Mouse (Mus musculus): ENCODE data around the gene Hnrnpl. TPM values are rescaled to one million over a fixed set of nuclear protein-coding genes. Genes with fewer than 3 reads are reported as not detected.

Hnrnpl gene
- 100 to 1,000 TPM; 131 to 143 TPM for total RNA-seq (2021)
- long read RNA-seq, experiment 1, transcript Hnrnpl-201 (13 exons, 2,142 nt), result major isoform, 41 of 71 reads
- long read RNA-seq, experiment 1, transcript Hnrnpl-209 (12 exons, 2,180 nt), result minor isoform, 9 of 71 reads
- long read RNA-seq, experiment 1, partial matches to known transcripts, result 9 of 71 reads
- long read RNA-seq, experiment 1, other reads (novel, unspliced or antisense), result 12 of 71 reads
- long read RNA-seq, experiment 2, transcript Hnrnpl-201 (13 exons, 2,142 nt), result major isoform, 20 of 57 reads
- long read RNA-seq, experiment 2, transcript Hnrnpl-209 (12 exons, 2,180 nt), result minor isoform, 8 of 57 reads
- long read RNA-seq, experiment 2, partial matches to known transcripts, result 21 of 57 reads
- long read RNA-seq, experiment 2, other reads (novel, unspliced or antisense), result 5 of 57 reads

DNA sequence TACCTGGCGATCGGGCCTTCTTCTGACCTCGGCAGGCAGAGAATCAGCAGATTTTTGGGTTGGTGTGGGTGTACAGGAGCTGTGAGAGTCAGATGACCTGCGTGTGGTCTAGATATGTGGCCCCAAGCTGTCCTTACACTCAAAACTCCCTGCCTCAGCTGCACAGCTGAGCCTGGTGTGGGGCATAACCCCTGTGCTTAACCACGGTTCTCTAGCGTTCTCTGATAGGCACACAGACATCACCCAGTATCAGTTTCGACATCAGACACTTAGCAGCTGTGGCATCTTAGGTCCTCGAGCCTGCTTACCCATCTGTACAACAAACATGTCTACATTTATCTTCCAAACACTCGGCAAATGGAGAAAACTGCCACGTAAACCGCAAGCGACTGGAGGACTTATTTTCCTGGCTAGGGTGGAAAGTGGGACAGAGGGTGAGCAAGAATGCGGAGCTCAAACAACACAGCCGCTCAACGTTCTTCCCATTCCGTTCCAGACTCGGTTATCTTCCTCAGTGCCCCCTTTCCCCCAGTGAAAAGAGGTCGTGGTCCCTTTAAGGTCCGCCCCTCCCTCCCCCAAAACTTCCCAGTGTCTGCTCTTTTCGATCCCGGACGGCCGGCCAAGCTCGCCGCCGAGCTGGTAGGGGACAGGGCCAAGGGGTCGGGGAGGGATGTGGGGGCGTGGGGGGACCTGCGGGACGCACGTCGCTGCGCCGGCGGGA is at the start of gene Hnrnpl:
TSS of gene Hnrnpl (plus strand) at position 321 of the 721 bp plus-strand sequence.
- DNase-seq, result peak; percentile 59
- TF ChIP-seq CTCF (IDR thresholded peaks at IDR 0.05), result no peak
- Histone ChIP-seq H3K27ac (peak within 1 kb of the TSS; percentile 100), H3K4me3 (peak within 1 kb of the TSS; percentile 87)
- intact Hi-C loops (cut with DNase I), result loop anchor here (5.0 kb wide), 1 partner anchor 164 kb away; no protein-coding TSS in a partner anchor

DNA sequence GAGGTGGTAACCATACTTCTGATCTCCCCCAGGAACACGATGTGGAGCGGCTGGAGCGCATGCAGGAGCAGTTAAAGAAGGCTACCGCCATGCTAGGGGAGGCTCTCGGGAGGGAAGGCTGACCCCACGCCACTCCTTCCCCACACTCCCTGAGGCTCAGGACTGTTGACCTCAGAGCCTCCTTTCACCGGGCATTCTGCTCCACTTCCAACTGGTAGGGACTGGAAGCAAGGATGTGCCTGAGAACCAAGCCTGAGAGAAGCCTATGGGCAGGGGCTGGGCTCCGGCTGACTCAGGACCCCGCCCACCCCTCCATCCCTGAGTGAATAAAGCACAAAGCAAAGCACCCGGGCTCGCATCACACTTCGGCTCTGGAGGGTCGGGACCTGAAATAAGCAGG is 49.7 kb upstream of the Hnrnpl start:
- H3K4me3 ChIP-seq, result no peak overlapping the region
- intact Hi-C loops (cut with DNase I), result no loop called here
- no peak for TF ChIP-seq CTCF (IDR thresholded peaks at IDR 0.05)
- no peak for DNase-seq
- no peak overlapping the region for H3K27ac ChIP-seq

DNA sequence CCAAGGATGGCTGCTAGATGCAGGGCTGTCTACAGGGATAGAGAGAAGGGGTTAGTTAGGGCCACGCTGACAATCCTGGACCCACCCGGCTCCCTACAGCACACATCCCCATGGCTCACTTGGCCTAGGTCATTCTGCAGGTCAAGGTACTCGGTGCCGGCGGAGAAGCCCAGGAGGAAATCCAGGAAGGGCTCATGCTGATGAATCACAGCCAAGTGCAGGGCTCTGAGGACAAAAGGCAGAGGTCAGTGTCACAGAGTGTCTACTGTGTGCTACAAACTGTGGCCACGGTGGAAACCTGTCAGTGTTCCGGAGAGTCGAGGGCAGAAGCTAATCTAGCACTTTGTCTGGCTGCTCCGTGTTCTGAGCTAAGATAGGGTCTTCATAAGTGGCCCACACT is 46.4 kb upstream of the Hnrnpl start:
- Histone ChIP-seq H3K4me3 (no peak overlapping the region), H3K27ac (no peak overlapping the region)
- intact Hi-C loops (cut with DNase I), result loop anchor here (2.0 to 10.0 kb wide), 2 partner anchors 17 to 413 kb away; partner anchors contain the start of genes Ggn and Spred3
- DNase-seq, result no peak
- no peak for TF ChIP-seq CTCF (IDR thresholded peaks at IDR 0.05)

DNA sequence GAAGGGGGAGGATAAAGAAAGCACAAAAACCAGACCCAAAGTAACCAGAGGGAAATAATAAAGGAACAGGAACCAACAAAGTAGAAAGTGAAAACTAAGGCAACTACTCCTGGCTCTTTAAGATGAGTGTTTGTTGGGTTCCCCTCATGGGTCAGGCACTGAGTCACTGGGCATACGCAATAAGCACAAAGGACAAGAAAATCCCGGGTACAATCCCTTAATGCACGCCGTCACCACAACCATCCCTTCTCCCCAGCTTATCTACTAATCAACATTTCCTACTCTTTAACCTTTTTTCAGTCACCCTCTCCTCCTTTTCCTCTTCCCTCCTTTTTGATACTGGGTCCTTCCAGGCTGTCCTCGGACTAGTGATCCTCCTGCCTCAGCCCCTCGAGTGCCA is 43.1 kb upstream of the Hnrnpl start:
- no peak for DNase-seq
- peak overlapping the region; percentile 97 for H3K27ac ChIP-seq
- peak overlapping the region; percentile 91 for H3K4me3 ChIP-seq
- TF ChIP-seq CTCF (IDR thresholded peaks at IDR 0.05), result no peak
- intact Hi-C loops (cut with DNase I), result loop anchor here (10.0 kb wide), 1 partner anchor 410 kb away; the partner anchor contains the start of genes Ggn and Spred3

DNA sequence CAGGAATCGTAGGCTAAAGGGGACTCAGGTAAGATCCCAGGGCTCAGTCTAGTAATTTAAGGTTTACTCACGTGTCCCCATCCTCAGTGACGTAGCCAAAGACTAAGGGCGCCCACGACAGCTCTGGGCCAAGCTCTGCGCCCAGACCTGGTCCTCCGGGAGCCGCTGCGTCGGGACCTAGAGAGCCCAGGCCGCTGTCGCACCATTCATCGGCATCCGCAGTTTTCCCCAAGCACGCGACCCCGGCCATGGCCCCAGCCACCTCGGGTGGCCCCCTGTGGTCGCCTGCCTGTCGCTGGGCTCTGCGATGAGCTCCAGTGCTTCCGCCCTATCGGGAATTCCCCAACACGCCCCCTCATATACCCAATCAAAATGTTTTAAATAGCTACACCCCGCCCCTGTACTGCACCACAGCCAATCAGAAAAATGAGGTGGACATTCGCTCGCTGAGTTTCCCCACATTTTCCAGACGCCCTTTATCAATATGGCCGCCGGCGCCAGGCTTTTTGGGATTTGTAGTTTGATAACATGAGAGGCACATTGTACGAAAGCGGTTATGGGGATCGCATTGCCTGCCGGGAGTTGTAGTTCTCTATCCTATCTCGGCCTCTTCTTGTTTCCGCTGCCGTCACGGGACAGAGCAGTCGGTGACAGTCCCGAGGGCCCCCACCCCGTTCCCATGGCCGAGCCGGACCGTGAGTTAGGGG is 42.0 kb upstream of the Hnrnpl start, which contains the start of gene Sirt2:
TSS of gene Sirt2 (plus strand) at position 563 of the 707 bp plus-strand sequence.
- H3K27ac ChIP-seq, result peak within 1 kb of the TSS; percentile 97
- H3K4me3 ChIP-seq, result peak within 1 kb of the TSS; percentile 91
- TF ChIP-seq CTCF (IDR thresholded peaks at IDR 0.05), result peak; percentile 26; the same call in 1 of the 2 replicates
- peak; percentile 97 for DNase-seq
- intact Hi-C loops (cut with DNase I), result loop anchor here (10.0 kb wide), 1 partner anchor 408 kb away; the partner anchor contains the start of genes Ggn and Spred3

DNA sequence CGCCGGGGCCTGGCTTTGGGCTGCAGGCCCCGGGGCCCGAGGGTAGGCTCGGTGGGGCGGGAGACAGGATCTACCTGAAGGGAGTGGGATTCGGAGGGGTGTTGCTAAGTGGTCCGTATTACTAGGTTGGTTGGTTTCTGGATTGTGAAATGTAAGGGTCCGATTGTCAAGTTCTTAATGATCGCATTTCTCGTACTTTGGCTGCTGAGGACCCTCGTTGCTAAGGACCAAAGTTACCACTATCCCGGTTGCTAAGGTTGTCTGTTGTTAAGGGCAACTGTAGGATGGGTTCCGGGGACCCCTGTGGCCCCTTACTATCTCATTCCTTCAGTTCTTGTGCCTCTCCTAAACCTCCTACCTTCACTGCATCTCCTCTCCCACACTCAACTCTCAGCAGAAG is 41.4 kb upstream of the Hnrnpl start:
- DNase-seq, result no peak
- H3K27ac ChIP-seq, result peak overlapping the region; percentile 97
- no peak for TF ChIP-seq CTCF (IDR thresholded peaks at IDR 0.05)
- peak overlapping the region; percentile 91 for H3K4me3 ChIP-seq
- intact Hi-C loops (cut with DNase I), result loop anchor here (10.0 kb wide), 1 partner anchor 408 kb away; the partner anchor contains the start of genes Ggn and Spred3

DNA sequence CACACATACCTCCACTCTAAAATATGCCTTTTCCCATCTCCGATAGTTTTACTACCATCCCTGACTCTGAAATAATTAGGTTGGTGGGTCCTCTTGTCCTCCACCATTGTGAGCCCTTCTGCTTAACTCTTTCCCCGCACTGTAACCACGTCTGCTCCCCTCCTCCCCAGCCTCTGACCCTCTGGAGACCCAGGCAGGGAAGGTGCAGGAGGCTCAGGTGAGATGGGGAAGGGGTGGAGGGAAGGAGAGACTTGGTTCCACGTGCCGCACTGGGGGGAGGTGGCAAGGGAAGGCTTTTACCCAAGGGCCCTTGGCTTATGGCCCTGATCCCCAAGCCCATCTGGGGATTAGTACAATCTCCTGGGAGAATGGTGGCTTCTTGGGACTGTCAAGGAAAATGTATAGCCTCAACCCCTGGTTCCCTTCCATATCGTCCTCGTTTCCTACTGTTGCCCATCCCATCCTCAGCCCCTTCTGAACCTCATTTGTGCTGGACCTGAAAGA is 40.8 kb upstream of the Hnrnpl start, which contains the start of gene Nfkbib:
TSS of gene Nfkbib (minus strand) at position 51 of the 504 bp plus-strand sequence.
- H3K4me3 ChIP-seq, result peak within 1 kb of the TSS; percentile 91
- DNase-seq, result no peak
- intact Hi-C loops (cut with DNase I), result loop anchor here (10.0 kb wide), 1 partner anchor 407 kb away; the partner anchor contains the start of genes Ggn and Spred3
- TF ChIP-seq CTCF (IDR thresholded peaks at IDR 0.05), result no peak
- peak within 1 kb of the TSS; percentile 97 for H3K27ac ChIP-seq

DNA sequence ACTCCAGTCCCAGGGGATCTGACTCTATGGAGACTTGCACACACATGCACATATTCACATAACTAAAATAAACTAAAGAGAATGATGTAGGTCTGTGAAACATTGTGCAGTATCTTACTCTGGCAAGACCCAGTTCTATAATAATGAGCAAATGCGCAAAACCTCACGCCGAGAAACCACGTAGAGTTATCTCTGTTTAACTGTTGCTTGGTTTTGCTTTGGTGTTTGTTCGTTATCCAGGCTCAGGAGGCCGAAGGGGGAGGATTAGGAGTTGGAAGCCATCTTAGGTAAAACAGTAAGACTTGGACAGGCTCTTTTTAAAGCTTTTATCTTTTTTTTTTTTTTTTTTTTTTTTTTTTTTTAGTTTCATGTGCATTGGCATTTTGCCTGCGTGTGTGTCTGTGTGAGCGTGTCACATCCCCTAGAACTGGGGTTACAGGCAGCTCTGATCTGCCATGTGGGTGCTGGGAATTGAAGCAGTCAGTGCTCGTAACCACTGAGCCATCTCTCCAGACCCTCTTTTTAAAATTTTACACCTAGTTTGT is 38.9 kb upstream of the Hnrnpl start:
- intact Hi-C loops (cut with DNase I), result loop anchor here (10.0 kb wide), 1 partner anchor 405 kb away; the partner anchor contains the start of genes Ggn and Spred3
- no peak for DNase-seq

DNA sequence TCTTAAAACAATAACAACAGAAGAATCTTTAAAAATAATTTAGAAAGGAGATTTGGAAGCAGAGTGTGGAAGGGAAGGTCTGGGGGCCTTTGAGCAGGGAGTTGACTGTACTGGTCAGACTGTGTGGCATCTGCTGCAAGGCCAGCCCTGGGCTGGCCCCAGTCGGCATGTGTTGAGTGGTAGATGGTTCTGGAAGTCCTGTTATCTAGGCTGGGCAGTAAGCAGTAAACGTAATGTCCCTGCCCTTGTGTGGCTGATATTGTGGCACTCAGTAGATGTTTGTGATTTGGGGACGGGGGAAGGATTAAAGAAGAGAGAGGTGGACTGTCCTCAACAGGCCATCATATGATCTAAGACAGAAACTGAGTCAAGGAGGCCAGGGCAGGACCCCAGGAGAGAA is 38.0 kb upstream of the Hnrnpl start:
- no peak for TF ChIP-seq CTCF (IDR thresholded peaks at IDR 0.05)
- Histone ChIP-seq H3K27ac (no peak overlapping the region), H3K4me3 (no peak overlapping the region)
- intact Hi-C loops (cut with DNase I), result no loop called here
- no peak for DNase-seq

More for the DNA sequence above, 38.9 kb upstream of the Hnrnpl start:
- TF ChIP-seq CTCF (IDR thresholded peaks at IDR 0.05), result no peak
- no peak overlapping the region for H3K4me3 ChIP-seq
- no peak overlapping the region for H3K27ac ChIP-seq

DNA sequence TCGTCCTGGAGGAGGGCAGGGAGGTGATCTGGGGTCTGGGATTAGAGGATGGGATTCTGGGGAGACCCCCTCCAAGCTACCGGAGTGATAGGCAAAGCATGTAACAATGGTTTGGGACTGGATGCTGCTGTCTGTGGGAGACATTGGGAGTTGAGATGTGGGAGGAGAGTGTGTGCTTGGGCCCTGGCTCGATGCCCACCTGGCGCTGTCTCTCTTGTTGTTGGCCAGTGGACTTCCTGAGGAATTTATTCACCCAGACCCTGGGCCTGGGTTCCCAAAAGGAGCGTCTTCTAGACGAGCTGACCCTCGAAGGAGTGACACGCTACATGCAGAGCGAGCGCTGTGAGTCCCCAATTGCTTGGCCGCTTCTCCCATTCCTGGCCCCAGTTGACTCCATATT is 36.5 kb upstream of the Hnrnpl start:
- TF ChIP-seq CTCF (IDR thresholded peaks at IDR 0.05), result no peak
- H3K4me3 ChIP-seq, result no peak overlapping the region
- no peak overlapping the region for H3K27ac ChIP-seq
- intact Hi-C loops (cut with DNase I), result no loop called here
- DNase-seq, result no peak

DNA sequence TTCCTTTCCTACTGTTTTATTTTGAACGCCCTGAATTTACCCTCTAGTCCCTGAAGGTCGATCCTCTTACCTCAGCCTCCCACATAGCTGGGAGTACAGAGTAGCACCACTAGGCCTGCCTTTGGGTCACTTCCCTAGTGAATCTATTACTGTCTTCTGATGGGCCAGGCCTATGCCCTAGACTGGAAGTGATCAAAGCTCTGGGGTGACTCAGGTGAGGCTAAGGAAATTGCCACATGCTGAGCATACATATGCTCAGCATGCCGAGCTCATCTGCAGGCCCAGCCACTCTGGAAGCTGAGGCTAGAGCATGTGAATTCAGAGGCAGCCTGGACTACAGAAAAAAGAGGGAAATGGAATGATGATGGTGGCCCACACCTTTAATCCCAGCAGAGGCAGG is 35.2 kb upstream of the Hnrnpl start:
- intact Hi-C loops (cut with DNase I), result no loop called here
- no peak for TF ChIP-seq CTCF (IDR thresholded peaks at IDR 0.05)

More for the DNA sequence above, 35.2 kb upstream of the Hnrnpl start:
- no peak for DNase-seq
- Histone ChIP-seq H3K27ac (peak overlapping the region; percentile 76), H3K4me3 (no peak overlapping the region)

Data from gastrocnemius, adult 2 months (tissue).